Mouse (Mus musculus) frontal cortex, adult 2 months (tissue): ENCODE data around the gene Vps37c. TPM values are rescaled to one million over a fixed set of nuclear protein-coding genes. Genes with fewer than 3 reads are reported as not detected.

Source experiments
- DNase-seq, 2 experiments: peaks; one replicate each; pipeline ENCODE4 v3.0.0; 2022; ENCODE audit warnings: low spot score in 1 of 2; ENCODE audit errors: extremely low spot score in 1 of 2
- polyA plus RNA-seq: library from polyadenylated mRNA; depleted of rRNA; stranded (reverse); fragments of >200 nt; gene quantifications from 2 replicates; pipeline ENCODE4 v1.2.3, GENCODE M21; 2012

Vps37c gene
- polyA plus RNA-seq, 1 experiment = 22.6 TPM

DNA sequence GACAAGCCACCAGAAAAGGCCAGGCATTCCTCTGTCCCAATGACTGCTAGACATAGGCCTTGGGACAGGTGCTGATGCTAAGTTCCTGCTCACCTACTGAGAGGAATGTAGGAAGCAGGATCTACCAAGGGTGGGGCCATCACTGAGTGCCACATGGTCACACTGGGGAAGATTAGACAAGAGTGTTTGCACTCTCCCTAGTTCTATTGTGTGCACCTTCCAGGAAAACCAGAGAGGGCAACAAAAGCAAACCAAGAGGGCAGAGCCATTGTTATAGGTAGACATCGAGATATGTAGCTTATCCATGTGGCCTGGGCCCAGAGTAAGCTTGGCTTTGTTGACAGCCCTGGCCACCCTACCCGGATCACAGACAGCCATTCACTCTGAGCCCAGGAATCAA is 2.8 kb upstream of the Vps37c start:
- no peak for DNase-seq

DNA sequence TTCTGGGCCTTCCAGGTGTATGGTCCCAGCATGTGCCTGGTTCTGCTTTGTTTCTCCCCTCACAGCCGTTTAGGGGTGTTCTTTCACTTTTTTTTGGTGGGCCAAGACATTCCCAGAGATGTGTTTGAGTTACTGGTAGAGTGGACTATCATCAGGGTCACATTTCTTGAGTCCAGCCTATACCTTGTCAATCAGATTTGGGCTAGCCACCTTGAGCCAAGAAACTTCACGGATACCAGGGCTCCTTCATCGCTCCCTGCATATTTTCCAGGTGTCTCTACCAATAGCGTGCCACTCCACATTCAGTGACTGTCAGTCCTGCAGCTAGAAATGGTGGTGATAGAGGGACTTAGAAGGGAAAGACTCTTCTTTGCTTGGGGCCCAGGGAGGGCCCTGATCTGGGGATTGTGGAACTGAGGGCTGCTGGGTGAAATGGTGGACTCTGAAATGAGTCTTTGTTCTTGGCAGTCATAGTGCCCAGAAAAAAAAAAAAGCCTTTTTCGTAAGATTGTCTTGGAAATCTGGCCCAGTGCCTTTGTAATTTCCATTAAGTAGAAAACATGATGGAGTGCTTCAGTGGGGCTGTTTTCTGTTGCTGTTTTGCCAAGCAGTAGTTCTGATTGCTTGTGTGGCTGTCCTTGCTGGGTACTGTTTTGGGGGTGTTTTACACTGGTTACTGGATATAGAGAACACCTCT is 1.1 kb downstream of the Vps37c start:
- no peak for DNase-seq

DNA sequence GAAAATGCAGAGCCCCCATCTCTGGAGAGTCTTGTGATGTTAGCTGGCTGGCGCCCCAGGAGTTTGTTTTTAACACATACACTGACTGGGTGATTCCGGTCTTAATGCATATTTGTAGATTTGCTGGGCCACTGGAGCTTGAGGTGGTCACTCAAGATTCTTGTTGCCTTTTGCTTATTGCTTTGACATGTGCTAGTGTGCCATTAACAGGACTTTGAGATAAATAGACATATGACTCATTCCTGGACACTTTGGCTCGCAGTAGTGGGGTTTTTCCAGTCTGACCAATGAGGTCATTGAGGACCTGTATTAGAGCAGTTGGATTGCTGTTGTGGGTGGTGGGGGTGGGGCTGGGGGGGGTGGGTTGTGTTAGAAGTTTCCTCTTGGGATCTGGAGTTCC is 1.8 kb downstream of the Vps37c start:
- DNase-seq = no peak

DNA sequence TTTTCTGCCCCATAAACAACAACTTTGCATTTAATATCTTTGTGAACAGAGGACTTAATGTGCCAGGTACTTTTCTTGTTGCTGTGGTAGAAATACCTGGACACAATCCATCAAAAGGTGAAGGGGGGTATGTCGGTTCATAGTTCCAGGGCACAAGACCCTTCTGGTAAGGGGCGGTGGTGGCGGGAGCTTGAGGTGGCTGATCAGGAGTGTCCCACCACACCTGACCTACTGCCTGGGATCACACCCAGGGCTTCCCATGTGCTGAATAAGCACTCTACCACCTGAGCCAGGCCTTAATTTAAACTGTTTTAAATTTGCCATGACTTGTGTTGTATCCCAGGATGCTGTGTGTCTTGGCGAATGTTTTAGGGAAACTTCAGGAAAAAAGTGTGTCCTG is 2.6 kb downstream of the Vps37c start:
- no peak for DNase-seq

DNA sequence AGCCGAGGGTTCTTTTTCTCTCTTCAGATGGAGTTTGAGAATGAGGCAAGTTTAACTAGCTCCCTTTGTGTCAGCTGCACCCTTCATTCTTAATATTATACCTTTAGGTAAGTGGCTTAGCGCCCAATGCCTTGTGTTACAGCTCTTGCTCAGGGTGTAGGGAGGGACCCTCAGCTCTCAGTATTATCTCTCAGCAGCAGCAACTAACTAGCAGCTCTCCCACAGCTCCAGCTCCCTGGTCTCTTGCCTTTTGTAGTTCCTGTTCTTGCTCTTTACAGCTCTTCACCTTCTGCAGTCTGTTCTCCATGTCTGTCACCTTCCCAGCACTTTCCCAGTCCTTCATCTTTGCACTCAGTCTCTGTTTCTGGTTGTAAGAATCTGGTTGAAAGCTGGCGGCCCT is 3.1 kb downstream of the Vps37c start:
- no peak for DNase-seq

DNA sequence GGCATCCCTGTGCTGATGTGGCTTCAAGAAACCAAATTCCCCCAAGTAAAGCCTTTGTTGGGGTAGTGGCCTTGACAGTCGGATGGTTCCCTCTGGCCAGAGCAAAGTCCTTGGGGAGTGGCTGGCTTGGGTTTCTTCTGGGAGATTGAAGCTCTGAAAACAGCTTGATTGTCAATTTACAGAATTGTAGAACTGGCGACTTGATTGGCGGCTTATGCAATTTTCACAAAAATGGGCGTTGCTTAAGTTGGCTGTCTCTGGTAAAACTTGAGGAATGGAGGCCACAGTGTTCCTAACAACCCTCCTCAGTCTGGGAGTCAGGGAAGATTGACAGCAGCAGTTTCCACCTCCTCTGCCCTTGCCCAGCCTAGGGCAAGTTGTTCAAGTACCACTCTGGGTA is 3.8 kb downstream of the Vps37c start:
- DNase-seq = no peak

DNA sequence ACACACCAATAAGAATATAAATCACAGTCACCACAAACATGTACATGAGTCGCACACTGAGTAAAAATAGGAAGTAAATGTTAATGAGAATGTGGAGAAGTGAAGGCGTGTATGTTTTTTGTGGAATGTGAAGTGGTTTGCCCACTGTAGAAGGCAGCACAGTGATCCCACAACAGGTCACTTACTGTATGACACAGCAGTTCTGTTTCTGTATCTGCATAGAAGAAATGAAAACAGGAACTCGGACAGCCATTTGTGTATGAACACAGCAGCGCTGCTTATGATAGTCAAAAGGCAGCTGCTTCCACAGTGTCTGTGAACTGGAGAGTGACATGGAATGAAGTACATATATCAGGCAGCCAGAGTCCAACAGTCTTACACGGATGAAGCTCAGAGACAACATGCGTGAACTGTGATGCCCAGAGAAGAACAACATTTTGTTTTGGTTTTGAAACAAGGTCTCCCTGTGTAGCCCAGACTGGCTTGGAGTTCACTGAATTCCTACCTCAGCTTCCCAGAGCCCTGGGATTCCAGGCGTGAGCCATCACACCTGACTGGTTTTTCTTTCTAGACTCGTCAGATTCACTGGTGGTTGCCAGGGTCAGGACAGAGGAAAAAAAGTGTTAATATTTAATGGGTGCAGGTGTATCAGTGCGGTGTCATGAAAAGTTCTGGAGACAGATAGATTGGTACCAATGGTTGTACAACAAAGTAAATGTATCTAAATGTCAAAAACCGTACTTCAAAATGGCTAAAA is 5.6 kb downstream of the Vps37c start:
- no peak for DNase-seq

DNA sequence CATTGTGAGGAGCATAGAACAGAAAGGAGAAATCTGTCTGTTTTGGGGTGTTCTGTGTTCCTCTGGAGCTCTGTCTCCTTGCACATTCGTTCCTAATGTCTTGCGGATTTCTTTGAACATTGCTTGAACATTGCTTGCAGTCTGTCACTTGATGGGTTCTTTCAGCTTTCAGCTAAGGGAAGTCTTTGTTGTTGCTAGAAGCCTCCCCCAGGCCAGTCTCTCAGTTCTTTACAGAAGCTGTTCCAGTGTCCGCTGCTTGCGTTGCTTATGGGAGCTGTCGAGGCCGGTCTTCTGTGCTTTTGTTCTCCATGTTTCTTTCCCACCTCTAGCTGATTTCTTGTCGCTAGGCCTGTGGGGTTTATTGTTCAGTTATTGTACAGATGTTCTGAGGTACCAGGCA is 7.3 kb downstream of the Vps37c start:
- DNase-seq = no peak

DNA sequence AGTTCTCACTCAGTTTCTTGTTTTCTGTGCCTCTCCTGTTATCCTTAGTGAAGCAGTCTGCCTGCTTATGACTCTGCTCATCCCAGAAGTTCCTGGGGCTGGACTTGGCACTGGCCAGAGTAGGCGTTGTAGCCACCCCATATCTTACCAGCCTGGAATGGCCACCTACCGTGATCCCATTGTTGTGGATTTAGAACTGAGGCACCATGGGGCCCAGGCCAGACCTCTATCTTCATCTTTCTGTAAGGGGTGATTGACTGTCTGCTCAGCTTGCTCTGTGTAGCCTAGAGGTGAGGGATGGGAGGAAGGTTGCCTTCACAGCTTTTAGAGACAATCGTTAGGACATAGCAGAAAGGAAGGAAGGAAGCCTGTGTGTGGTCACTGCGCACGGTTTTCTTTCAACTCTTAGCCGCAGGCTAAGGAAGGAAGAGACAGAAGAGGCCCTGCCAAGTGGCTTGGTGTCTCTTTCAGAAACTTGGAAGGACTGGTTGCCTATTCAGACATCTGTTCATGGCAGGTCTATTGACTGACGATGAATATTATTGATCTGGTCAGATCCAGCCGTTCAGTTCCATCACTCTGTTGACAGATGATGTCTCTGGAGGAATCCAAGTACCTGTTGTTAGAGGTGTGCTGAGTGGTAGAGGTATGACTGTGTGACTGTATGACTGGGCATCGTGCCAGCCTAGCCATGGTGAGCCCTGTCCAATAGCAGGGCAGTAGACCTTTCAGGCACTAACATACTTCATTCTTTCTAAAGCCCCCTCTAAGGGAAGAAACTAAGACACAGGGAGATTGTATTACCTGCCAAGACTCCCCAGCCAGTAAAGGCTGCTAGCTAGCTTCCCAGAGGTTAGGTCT is 9.8 kb downstream of the Vps37c start:
- no peak for DNase-seq

DNA sequence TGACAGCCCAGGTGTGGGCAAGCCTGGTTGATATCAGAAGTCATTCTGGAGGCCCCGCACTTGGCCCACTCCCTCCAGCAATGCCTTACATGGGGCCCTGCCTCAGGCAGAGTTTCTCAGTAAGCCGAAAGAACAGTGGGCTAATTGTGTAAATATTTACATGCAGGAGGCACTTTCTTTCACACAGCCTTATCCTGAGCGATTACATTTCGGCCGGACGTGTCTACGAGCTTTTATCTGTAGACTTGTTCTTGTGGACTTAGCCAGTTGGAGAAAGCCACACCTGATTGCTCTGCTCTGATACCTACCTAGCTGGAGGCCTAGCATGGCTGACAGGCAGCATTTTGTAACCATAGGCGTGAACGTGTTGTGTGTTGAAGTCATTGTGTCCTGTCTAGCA is 11.3 kb downstream of the Vps37c start:
- no peak for DNase-seq

DNA sequence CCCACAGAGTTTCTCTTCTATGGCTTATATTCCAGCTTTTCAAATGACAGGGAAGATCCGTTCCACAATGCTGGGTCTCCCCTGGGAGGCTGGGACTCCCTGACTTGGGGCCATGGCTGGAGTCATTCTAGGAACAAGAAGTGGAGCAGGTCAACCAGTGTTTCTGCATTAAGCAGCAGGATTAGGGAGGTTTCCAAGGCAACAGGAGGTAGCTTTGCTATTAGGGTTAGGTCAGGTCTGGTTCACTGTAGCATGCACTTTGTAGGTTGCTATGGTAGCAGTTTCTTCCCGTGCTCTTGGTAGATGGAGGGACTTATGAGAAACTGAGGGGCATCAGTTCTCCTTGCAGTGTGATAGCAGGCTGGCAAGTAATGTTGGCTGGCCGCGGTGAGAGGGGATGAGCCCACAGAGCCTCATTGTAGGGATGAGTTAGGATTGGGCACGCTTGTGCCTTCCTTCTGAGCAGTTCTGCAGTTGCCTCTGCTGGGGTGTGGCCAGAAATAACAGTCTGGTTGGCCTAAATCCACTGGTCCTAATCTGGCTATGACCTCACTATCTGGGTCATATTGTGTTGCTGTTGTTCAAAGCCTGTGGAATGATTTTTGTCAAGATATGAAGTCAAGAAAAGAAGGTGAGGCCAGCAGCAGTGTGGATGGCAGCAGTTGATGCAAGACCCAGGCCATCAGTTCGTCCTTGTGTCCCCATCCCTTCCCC is 12.6 kb downstream of the Vps37c start:
- DNase-seq = no peak

DNA sequence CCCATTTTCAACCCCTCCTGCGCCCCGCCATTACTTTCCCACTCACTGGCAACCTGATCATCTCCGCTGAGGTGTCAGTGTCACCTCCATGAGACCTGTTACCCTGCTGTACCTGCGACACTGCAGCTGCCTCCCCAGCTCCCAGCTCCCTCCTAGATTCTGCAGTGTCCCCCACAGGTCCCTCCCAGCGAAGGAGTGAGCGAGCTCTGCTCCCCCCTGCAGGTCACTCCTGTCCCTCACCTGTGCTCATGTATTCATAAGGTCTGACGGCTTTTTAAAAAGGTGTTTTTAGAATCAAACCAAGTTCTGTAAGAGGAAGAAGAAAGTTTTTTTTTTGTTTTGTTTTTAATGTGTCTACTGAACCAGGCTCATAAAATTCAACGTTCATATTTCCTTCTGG is 13.6 kb downstream of the Vps37c start:
- DNase-seq = no peak

DNA sequence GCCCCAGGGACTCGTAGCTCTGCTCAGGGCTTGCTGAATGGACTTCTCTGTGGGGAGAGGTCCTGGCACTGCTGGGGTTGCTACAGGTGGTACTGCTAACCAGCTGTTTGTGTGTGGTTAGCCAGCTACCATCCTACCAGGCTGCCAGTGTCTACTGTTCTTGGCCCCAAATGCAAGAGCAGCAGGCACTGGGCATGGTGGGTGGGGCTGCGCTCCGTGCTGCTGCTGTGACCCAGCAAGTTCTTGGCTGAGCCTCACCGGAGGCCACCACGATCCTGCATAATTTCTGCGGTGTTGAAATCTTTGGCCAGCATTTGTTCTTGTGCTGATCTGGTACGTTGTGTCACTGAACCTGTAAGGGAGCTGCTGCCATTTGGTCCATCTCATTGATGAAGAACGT is 14.9 kb downstream of the Vps37c start:
- DNase-seq = no peak

DNA sequence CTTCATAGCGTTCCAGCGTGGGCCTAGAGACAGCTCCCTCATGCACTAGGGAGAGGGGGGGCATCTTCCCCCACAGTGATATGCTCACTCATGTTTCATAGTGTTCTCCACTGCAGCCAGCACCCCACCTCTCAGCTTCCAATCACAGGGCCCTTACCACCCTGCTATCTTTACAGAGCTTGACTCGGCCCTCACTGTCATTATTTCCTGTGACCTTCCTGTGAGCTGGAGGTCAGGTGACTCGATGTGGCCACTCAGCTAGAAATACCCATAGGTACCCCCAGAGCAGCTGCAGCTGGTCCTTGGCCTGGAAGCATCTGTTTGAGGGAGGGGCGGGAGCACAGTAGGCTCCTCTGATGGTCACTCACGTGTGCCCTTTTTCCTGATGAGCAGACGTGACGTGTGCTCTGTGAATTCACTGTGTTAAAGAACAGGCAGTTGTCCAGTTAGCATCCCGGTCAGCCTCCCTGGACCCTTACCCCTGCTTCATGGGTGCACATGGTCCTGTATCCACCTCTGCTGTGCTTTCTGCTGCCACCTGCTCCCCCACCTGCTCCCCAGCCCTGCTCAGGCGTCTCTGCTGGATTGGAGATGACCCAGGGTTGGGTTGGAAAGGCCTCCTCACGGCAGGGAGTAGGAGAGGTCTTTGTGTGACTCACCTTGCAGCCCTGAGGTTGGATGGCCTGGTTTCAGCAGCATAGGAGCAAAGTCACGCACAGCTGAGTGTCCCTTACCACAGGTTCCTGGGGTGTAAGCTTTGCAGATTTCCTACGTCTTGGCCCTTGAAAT is 18.7 kb downstream of the Vps37c start:
- no peak for DNase-seq

DNA sequence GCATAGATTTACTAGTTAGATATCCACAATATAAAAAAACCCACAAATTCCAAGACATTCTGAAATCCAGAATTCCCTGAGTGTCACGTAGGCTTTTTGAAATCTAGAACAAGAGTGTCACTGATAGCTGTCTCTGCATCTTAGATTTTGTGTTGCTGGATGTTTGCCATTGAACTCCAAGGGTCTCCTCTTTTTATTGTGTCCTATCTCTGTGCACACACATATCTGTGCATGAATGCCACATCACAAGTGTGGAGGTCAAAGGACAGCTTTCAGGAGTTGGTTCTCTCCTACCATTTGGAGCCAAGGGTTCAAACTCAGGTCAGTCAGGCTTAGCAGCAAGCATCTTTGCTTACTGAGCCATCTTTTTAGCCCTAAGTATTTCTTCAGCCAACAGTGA is 19.3 kb downstream of the Vps37c start:
- DNase-seq = no peak

DNA sequence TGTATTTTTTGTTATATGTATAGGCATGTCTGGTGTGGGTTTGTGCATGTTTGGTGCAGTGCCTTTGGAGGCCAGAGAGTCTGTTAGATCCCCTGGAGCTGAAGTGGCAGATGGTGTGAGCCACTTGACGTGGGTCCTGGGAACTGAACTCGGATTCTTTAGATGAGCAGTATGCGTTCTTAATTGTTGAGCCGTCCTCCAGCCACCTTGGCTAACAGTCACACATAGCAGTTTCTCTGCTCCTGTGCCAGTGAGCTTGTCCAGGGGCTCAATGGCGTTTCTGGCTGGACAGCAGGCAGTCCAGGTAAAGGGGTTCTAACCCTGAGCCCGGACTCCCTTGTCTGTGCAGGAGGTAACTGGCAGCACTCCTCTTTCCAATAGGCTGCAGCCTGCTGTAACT is 20.4 kb downstream of the Vps37c start:
- no peak for DNase-seq

DNA sequence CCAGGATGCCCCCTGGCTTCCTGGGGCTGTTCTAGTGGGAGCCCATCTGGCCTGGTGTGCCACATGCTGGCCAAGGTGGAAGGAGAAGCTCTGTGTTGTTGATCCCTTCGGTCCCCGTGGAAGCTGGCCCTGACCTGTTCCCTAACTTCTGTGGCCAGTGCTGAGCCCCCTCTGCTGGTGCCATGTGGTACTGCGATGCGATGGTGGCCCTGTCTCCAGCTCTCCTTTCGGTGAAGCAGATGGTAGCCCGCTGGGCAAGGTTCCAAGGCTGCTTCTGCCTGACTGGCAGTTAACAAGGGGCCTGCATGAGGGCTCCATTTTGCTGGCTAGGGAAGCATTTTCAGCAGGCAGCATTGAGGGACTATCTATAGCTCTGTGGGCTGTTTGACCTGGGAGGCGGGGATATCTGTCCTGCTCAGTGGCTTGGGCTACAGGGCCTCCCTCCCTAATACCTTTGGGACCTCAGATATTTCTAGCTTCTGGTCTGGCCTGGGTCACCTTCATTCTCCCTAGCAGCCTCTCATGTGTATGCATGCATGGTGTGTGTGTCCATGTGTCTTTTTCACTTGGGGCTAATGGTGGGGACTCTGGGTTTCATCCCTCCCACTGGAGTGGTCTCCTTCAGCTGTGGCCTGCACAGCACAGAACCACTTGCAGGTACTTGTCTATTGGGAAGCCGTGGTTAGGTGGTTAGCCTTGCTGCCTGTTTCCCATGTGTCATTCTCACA is 21.0 kb downstream of the Vps37c start:
- peak; percentile 95 to 99 for DNase-seq

DNA sequence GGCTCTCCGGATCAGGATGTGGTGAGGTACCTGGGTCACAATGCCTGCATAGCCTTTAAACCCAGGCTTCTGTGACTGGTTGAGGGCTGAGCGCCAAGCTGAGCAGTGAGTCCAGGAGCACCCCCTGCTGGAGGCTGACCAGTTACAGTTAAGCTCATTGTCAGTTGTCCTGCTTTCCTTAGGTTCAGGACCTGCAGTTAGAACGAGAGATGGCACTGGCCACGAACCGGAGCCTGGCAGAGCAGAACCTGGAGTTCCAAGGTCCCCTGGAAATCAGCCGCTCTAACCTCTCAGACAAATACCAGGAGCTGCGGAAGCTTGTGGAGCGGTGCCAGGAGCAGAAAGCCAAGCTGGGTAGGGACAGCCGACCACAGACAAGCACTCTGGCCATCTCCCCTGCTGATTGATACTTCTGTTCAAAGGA is 21.6 kb downstream of the Vps37c start:
- peak; percentile 56 to 81 for DNase-seq

DNA sequence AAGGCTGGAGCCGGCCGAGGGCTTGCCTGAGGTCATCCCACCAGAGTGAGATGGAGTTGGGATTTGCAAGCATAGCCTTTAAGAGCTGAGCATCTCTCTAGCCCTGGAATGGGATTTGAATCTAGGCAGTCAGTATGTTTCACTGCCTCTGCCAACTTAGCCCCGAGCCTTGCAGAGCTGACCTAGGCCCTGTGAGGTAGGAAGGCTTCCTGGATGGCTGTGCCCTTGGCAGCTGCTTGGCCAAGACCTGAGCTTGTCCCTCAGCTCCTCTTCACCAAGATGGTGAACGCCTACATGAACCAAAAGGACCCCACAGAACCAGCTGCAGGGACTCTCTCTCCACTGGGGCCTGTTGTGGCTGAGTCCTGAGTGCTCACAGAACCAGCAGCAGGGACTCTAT is 22.2 kb downstream of the Vps37c start:
- DNase-seq = no peak
